Mouse (Mus musculus): Measurements from ENCODE around the gene Slc7a6os.

Gene Slc7a6os

DNA sequence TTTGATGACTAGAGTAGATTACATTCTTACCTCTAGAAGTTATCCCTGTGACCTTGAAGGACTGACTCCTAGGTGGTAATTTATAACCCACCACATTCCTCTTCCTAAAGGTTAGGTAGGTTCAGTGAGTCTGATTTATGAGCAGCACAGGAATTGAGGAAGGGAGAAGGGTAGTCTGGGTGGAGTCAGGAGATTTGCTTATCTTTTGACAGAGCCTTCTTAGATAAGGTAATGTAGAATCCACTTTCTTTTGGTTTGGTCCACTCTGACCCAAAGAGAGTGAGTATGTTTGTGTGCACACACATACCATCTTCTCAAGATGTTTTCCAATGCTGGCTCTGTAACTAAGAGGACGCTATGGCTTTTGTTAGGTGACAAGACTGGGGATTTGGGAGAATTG lies 33.1 kb downstream of the Slc7a6os start:
- no peak for DNase-seq (ENCODE audit: low spot score in 2 of 2)

DNA sequence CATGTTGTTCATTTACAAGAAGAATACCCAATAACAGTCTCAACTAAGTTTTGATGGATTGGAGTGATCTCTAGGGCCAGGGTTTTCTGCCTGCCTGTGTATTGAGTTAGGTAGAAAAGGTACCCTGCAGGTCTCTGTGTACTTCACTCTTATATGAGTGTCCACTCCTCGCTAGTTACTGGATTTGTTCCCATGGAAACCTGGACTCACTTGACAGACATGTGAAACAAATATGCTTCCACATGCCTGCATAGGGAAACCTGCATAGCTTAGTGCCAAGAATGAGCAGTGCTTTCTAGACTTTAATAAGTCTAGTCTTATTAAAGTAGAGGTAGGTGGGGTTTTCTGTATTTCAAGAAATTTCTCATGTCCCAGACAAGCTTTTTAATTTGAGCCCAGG lies 33.8 kb downstream of the Slc7a6os start:
- DNase-seq (ENCODE audit: low spot score in 2 of 2), result no peak

DNA sequence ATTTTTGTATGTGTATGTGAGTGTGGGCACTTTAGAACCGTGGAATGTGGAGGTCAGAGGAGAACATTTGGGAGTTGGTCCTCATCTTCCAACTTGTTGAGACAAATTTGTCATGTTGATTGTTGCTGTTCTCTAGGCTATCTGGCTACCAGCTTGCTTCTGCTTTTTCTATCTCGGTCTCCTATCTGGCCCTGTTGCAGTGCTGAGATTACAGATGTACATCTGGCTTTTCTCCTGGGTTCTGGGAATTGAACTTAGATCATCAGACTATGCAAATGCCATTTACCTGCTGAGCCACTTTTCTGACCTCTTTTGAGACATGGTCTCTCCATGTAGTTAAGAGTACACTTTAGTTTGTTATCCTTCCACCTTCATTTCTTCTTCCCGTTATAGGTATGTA lies 37.2 kb downstream of the Slc7a6os start:
- no peak for DNase-seq (ENCODE audit: low spot score in 2 of 2)

DNA sequence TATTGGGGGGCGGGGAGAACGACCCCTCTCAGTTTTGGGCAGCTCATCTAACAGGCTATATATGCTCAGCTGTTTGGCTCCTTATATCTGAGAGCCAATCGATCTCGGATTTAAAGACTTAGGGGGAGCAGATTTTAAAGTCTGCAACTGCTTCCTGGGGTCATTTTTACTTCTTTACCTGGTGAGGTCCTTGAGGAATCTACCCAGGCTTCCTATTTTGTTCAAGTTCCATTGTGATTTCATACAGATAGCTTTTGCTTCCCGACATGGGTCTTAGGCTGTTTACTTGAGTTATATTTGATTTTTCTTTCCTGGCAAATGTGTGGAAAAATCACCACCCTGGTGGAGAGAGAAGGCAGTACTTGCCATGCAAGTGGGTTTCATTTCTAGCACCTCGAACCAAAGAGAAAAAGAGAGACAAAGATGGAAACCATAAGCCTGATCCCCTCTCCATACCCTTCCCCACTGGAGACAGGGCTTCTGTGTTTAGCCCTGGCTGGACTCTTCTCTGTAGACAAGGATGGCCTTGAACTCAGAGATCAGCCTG lies 40.7 kb downstream of the Slc7a6os start:
- no peak for DNase-seq (ENCODE audit: low spot score in 2 of 2)

DNA sequence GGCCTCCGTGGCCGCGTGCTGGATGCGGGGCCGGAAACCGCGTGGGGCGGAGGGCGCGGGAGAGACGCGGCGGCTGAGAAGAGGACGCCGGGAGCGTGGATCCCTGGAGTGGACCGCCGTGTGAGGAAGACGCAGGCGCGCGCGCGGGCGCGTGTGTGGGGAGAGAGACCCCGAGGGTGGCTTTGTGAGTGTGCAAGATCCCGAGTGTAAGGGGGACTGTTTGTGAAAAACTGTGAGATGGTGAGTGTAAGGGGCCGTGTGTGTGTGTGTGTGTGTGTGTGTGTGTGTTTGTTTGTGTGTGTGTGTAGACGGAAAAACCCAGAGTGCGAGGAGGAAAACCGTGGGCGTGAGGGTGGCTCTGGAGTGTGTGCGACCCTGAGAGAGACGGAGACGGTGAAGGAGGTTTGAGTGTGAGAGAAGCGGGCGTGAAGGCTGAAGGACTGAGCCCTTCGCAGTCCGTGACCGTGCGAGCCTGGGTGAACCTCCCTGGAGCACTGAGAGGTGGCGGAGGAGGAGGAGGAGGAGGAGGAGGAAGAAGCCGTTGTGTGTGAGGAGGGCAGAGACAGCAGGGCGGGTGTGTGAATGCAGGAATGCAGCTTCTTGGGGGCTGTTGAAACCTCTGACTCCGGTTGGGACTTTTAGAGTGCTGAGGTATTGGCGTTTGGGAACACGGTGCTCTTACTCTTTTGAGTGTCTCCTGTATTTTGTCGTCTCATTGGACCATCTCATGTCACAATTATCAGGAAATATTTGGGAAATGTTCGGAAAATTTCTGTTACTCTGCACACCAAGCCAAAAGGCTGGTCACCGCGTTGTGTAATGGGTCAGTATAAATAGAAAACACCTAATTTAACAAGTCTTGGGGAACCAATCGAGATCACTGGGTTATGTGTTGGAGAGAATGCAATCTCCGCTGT lies 41.5 kb downstream of the Slc7a6os start:
- DNase-seq (ENCODE audit: low spot score in 2 of 2), result peak in 1 of 2 experiments; percentile 36

DNA sequence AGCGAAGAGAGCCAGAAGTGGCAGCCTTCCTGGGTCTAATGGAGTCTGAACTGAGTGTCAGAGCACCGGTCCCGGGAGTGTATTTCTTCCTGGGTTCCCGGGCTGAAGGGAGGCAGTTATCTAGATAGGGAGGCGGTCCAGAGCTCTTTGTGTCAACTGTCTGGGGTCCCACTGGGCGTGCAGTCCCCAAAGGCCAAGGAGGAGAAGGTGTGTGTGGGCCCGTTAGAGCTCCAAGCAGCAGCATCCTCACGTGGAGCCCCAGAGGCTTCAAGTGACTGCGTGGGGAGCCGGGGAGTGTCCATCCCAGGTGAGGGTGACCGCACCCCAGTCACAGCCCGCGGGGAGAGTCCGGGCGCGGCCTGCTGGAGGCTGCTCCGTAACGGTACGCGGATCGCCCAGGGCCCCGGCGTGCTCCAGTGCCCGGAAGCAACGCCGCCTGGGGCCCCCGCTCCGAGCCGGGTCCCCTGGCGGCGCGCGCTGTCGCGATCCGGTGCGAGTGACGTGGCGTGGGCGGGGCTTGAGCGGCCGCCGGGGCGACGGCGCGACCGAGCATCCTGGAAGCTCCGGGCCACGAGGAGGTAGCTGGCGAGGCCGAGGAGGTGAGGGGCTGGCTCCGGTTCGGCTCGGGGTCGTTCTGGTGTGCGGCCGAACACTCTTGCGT lies 42.2 kb downstream of the Slc7a6os start, which contains the start of gene Slc7a6:
Gene Slc7a6 (plus strand): TSS at position 502 of the 661 bp plus-strand sequence.
- peak; percentile 86 to 87 for DNase-seq (ENCODE audit: low spot score in 2 of 2)

DNA sequence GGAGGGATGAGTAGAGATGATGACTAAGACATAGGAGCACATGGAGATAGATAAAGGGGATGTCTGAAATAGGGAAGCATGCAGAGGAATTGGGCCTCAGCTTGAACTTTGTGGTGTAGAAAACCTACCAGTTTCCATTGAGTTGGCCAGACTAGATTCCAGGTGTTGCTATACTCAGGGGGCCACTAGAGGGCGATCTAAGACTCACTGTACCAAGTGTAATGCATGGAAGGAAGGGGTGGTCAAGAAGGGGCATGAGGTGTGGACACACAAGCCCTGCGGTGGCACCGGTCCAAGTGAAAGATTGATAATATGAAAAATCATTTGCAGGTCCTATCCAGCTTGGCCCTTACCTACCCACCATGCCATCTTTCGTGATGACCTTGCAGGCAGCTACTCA lies 45.3 kb downstream of the Slc7a6os start:
- DNase-seq (ENCODE audit: low spot score in 2 of 2), result peak in 1 of 2 experiments; percentile 68

DNA sequence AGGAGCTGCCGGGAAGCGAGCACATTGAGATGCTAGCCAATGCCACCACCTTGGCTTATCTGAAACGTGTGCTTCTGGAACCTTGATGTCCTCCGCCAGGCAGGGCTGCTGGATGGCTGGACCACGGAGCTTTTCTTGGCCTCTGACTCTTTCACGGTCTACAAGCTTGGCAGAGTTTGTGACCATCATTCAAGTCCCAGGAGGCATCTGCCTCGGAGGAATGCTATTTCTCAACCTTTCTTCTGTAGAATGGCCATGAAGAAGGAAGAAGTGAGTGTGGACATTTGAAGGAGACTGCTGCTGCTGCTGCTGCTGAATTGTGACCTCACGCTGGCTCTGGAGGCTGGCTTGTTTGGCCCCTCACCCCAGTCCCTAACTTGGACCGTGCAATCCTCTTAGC lies 47.5 kb downstream of the Slc7a6os start:
- DNase-seq (ENCODE audit: low spot score in 2 of 2), result no peak

DNA sequence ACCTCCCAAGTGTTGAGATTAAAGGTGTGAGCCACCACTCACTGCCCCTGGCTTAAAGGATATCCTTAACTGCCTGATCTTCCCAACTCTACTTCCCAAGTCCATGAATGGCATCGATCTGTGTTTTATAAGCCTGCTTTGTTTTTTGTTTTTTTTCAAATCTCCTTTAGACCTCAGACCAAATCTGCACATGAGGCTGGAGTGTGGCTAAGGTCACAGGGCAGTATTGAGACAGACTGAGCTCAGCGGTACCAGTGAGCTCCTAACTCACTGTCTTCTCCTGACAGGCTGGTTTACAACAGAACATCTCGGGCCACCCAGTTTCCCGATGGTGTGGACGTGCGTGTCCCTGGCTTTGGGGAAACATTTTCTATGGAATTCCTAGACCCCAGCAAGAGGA lies 50.9 kb downstream of the Slc7a6os start:
- no peak for DNase-seq (ENCODE audit: low spot score in 2 of 2)

DNA sequence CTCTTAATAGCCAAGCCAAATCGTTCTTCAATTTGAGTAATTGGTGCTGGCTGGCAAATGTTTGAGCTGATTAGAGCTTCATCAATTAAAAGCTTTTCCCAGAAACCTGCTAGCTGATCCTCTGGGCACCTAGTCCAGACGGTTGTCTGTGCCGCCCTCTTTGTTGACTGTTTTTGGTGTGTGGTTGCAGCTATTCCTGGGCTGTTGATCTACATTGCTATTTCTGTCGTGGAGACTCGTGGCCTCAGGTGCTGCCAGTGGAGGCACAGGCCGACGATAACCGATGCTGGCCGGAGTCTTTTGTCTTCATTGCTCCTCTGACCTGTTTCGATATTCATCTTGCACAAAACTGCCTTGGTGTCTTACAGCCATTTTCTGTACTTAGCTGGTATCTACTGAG lies 52.4 kb downstream of the Slc7a6os start:
- peak in 1 of 2 experiments; percentile 55 for DNase-seq (ENCODE audit: low spot score in 2 of 2)

DNA sequence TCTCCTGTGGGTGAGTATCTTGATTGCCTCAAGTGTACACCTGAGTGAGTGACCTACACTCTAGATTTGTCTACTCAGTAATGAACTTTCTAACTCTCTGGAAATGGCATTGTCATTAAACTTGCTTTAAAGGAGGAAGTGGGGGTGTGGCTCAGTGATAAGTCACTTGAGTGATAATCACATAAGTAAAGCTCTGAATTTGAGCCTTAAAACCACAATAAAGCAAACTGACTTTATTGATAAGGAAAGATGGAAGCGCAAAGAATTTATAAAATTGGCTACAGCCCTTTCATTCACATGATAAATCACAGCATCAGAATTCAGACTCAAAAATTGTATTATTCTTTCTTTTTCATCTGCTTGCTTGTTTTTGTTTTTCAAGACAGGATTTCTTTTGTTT lies 53.3 kb downstream of the Slc7a6os start:
- DNase-seq (ENCODE audit: low spot score in 2 of 2), result no peak

DNA sequence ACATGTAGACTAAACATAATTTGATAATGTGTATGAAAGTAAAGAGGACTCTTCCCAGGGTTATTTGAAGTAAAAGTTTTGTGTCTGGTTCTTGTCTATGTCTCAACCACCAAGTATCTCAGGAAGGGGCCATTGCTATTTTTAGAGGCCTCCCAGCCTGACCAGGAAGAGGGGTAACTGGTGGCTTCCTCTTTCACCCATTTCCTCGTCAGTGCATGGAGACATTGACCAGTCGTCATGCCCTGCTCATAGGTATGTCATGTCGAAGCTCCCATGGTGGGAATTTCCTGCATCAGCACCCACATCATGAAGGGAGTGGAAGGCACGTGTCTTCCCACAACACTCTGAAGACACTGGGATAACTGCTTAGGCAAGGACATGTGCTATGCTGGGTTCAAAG lies 57.9 kb downstream of the Slc7a6os start:
- DNase-seq (ENCODE audit: low spot score in 2 of 2), result no peak

DNA sequence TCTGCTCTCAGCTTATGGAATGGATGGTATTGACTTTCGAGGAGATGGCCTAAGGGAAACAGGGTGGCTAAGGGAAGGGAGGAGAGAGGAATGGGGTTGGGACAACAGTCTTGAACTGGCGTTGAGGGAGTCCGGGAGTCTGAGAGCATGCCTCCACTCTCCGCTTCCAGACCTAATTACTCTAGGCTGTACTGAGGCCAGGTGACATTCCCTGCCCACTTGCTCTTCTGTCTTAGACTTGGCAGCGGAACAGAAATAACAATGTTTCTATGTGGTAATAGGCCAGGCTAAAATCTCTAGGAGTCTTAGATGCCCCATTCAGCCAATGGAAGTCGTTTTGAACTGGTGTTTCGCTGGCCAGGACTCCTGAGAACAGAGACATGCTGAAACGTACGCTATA lies 59.7 kb downstream of the Slc7a6os start:
- DNase-seq (ENCODE audit: low spot score in 2 of 2), result no peak
